Mouse (Mus musculus) lung, postnatal 14 days (tissue): Measurements from ENCODE around the gene Olfr402.
"Not testable (repeated sequence)": the region's sequence is repeated elsewhere in the genome, so short reads cannot be mapped to it uniquely, and the experiment has no call there.

ENCODE experiments used
- DNase-seq: peaks from one replicate; pipeline ENCODE4 v3.0.0; 2021

Gene Olfr402

GRCm38 (mm10) chr11:74153229-74153628, at the start of gene Olfr402:
Olfr402 (plus strand) TSS chr11:74153529.
- no peak for DNase-seq

- DNase-seq: no peak
These were observed 48.3 kb upstream of the Olfr402 start for GRCm38 (mm10) chr11:74105066-74105465.

- no peak for DNase-seq
These were observed 39.9 kb upstream of the Olfr402 start, which contains the start of gene Olfr401 for GRCm38 (mm10) chr11:74113412-74113811. Olfr401 (plus strand) TSS chr11:74113712.

- DNase-seq: not testable (repeated sequence)
These were observed 13.3 kb upstream of the Olfr402 start for GRCm38 (mm10) chr11:74140001-74140400.

- no peak for DNase-seq
These were observed 7.5 kb upstream of the Olfr402 start for GRCm38 (mm10) chr11:74145866-74146265.

GRCm38 (mm10) chr11:74168771-74169170, 15.4 kb downstream of the Olfr402 start:
- no peak for DNase-seq

- DNase-seq: no peak
These were observed 29.8 kb downstream of the Olfr402 start for GRCm38 (mm10) chr11:74183168-74183567.

GRCm38 (mm10) chr11:74183745-74184144, 30.4 kb downstream of the Olfr402 start:
- DNase-seq: no peak

- no peak for DNase-seq
These were observed 32.6 kb downstream of the Olfr402 start, which contains the start of gene Olfr403 for GRCm38 (mm10) chr11:74185949-74186348. Olfr403 (plus strand) TSS chr11:74186249.
